Mouse (Mus musculus) thymus, adult 2 months (tissue): ENCODE results near the gene Iffo2. TPM values are rescaled to one million over a fixed set of nuclear protein-coding genes. Genes with fewer than 3 reads are reported as not detected.

Source experiments
- DNase-seq: peaks from one replicate; pipeline ENCODE4 v3.0.0; 2021
- H3K27ac ChIP-seq: fragments of 200-500 bp; 2 replicates; pipeline ENCODE4 v1.5.1; 2012; ENCODE audit warnings: low read length, control low read depth; ENCODE audit not compliant: control insufficient read depth, insufficient read depth
- H3K27me3 ChIP-seq: fragments of 200-500 bp; 2 replicates; pipeline ENCODE4 v1.6.1; 2012; ENCODE audit warnings: mild to moderate bottlenecking, low read length, moderate library complexity, mixed read lengths; ENCODE audit not compliant: control insufficient read depth, insufficient read depth
- H3K36me3 ChIP-seq: fragments of 200-500 bp; 2 replicates; pipeline ENCODE4 v1.6.1; 2012; ENCODE audit warnings: mild to moderate bottlenecking, low read length, moderate library complexity; ENCODE audit not compliant: control insufficient read depth, insufficient read depth
- H3K4me1 ChIP-seq: fragments of 200-500 bp; replicated peaks from 2 replicates; pipeline ENCODE4 v1.6.1; 2012; ENCODE audit warnings: low read length; ENCODE audit not compliant: control insufficient read depth, insufficient read depth
- H3K4me3 ChIP-seq: fragments of 200-500 bp; 2 replicates; pipeline ENCODE4 v1.5.1; 2012; ENCODE audit warnings: mild to moderate bottlenecking, low read length, control low read depth, moderate library complexity; ENCODE audit not compliant: control insufficient read depth, insufficient read depth
- CTCF ChIP-seq: fragments of 200-500 bp; IDR thresholded peaks from 2 replicates; pipeline ENCODE4 v1.5.1; 2012; ENCODE audit warnings: mild to moderate bottlenecking, control low read depth, low read length, moderate library complexity, borderline replicate concordance; ENCODE audit not compliant: control insufficient read depth, poor library complexity, insufficient read depth; ENCODE audit errors: extremely low read depth
- POLR2A ChIP-seq: fragments of 200-500 bp; IDR thresholded peaks from 2 replicates; pipeline ENCODE4 v1.6.1; 2012; ENCODE audit warnings: mild to moderate bottlenecking, low read length, control low read depth, moderate library complexity; ENCODE audit not compliant: control insufficient read depth, poor library complexity, insufficient read depth; ENCODE audit errors: extremely low read depth
- WGBS: fragments of 180-500 bp; shearing (Covaris S2); methylation state at CpG from one replicate; pipeline ENCODE4 v1.1.7; 2018; 5-methylcytosine and 5-hydroxymethylcytosine counted together
- polyA plus RNA-seq: library from polyadenylated mRNA; depleted of rRNA; stranded (reverse); fragments of >200 nt; gene quantifications from 2 replicates; pipeline ENCODE4 v1.2.3, GENCODE M21; 2012

The Iffo2 gene
- polyA plus RNA-seq, 1 experiment = 5.4 TPM

GRCm38 (mm10) chr4:139579003-139579402 is 48.7 kb downstream of the Iffo2 start:
- Histone ChIP-seq H3K4me1 (peaks cover 56% of the 10 kb centered on the region), H3K27me3 (peaks cover 6% of the 10 kb centered on the region; the same call in 1 of the 2 replicates), H3K27ac (no peak overlapping the region), H3K4me3 (no peak overlapping the region), H3K36me3 (no peaks in the 10 kb centered on the region)
- DNase-seq = no peak
- no peak for TF ChIP-seq CTCF
- TF ChIP-seq POLR2A = no peak
- WGBS = 8% methylated on average over 10 of the region's 10 CpGs

- Histone ChIP-seq H3K4me3 (no peak overlapping the region), H3K36me3 (no peaks in the 10 kb centered on the region), H3K4me1 (peaks cover 55% of the 10 kb centered on the region), H3K27me3 (peaks cover 6% of the 10 kb centered on the region; the same call in 1 of the 2 replicates), H3K27ac (no peak overlapping the region)
- TF ChIP-seq POLR2A (no peak), CTCF (no peak)
- no peak for DNase-seq
- 13% methylated on average over 6 of the region's 6 CpGs for WGBS
Observed at GRCm38 (mm10) chr4:139579466-139579865, 49.1 kb downstream of the Iffo2 start.

GRCm38 (mm10) chr4:139580663-139581336 is 50.5 kb downstream of the Iffo2 start:
- 48% methylated on average over 15 of the region's 15 CpGs for WGBS
- DNase-seq = no peak
- TF ChIP-seq CTCF (no peak), POLR2A (no peak)
- Histone ChIP-seq H3K36me3 (no peaks in the 10 kb centered on the region), H3K27ac (no peak overlapping the region), H3K27me3 (peaks cover under 1% of the 10 kb centered on the region; the same call in 1 of the 2 replicates), H3K4me3 (no peak overlapping the region), H3K4me1 (peaks cover 48% of the 10 kb centered on the region)

GRCm38 (mm10) chr4:139581427-139582051 is 51.2 kb downstream of the Iffo2 start:
- DNase-seq = no peak
- H3K27ac ChIP-seq = no peak overlapping the region
- H3K36me3 ChIP-seq = no peaks in the 10 kb centered on the region
- H3K4me3 ChIP-seq = no peak overlapping the region
- peaks cover 48% of the 10 kb centered on the region for H3K4me1 ChIP-seq
- TF ChIP-seq POLR2A (no peak), CTCF (no peak)
- no peaks in the 10 kb centered on the region for H3K27me3 ChIP-seq
- 57% methylated on average over 6 of the region's 6 CpGs for WGBS

GRCm38 (mm10) chr4:139582346-139582745 is 52.0 kb downstream of the Iffo2 start:
- Histone ChIP-seq H3K27ac (no peak overlapping the region), H3K4me1 (peaks cover 48% of the 10 kb centered on the region)
- no peak for TF ChIP-seq POLR2A
- TF ChIP-seq CTCF = no peak

GRCm38 (mm10) chr4:139582903-139583302 is 52.6 kb downstream of the Iffo2 start:
- TF ChIP-seq CTCF (no peak), POLR2A (no peak)
- no peaks in the 10 kb centered on the region for H3K36me3 ChIP-seq
- H3K4me3 ChIP-seq = no peak overlapping the region
- H3K27ac ChIP-seq = no peak overlapping the region
- WGBS = 53% methylated on average over 3 of the region's 3 CpGs
- peaks cover 48% of the 10 kb centered on the region for H3K4me1 ChIP-seq
- no peak for DNase-seq
- H3K27me3 ChIP-seq = no peaks in the 10 kb centered on the region

More at GRCm38 (mm10) chr4:139582346-139582745, 52.0 kb downstream of the Iffo2 start:
- Histone ChIP-seq H3K27me3 (no peaks in the 10 kb centered on the region), H3K4me3 (no peak overlapping the region), H3K36me3 (no peaks in the 10 kb centered on the region)
- WGBS = 67% methylated on average over 6 of the region's 6 CpGs
- DNase-seq = no peak

- Histone ChIP-seq H3K27ac (no peak overlapping the region), H3K4me1 (peaks cover 44% of the 10 kb centered on the region), H3K36me3 (no peaks in the 10 kb centered on the region), H3K4me3 (no peak overlapping the region), H3K27me3 (no peaks in the 10 kb centered on the region)
- DNase-seq = no peak
- 93% methylated on average over 11 of the region's 11 CpGs for WGBS
- TF ChIP-seq POLR2A (no peak), CTCF (no peak)
Observed at GRCm38 (mm10) chr4:139583629-139584245, 53.4 kb downstream of the Iffo2 start.
